Mouse (Mus musculus): Measurements from ENCODE around the gene Olfr1338. TPM values are rescaled to one million over a fixed set of nuclear protein-coding genes. Genes with fewer than 3 reads are reported as not detected.

The Olfr1338 gene
- total and polyA plus RNA-seq, 3 experiments = not detected

GRCm38 (mm10) chr4:118741881-118742280, 16.7 kb downstream of the Olfr1338 start:
- H3K36me3 ChIP-seq (ENCODE audit: control insufficient read depth in 1 of 2, insufficient read depth in 2 of 2, low read length in 2 of 2) = no peaks in the 10 kb centered on the region
- H3K9ac ChIP-seq (ENCODE audit: control insufficient read depth, low read depth, low read length, poor library complexity, severe bottlenecking) = no peak overlapping the region
- DNase-seq (ENCODE audit: low read depth, low spot score) = no peak
- H3K4me1 ChIP-seq (ENCODE audit: control insufficient read depth in 1 of 2, insufficient read depth in 2 of 2, low read length in 2 of 2) = no peaks in the 10 kb centered on the region
- H3K27me3 ChIP-seq (ENCODE audit: control insufficient read depth in 1 of 2, insufficient read depth in 2 of 2, low read length in 2 of 2) = no peaks in the 10 kb centered on the region; a peak in 1 of 4 replicates
- no peak for TF ChIP-seq MXI1 (IDR thresholded peaks at IDR 0.05; ENCODE audit: low read depth, low read length)
- TF ChIP-seq EP300 (IDR thresholded peaks at IDR 0.05; ENCODE audit: low read depth in 1 of 2, low read length in 2 of 2) = no peak
- TF ChIP-seq NRF1 (IDR thresholded peaks at IDR 0.05; ENCODE audit: insufficient read depth, low read depth, low read length, poor library complexity, severe bottlenecking) = no peak
- TF ChIP-seq ZNF384 (IDR thresholded peaks at IDR 0.05; ENCODE audit: low read depth, low read length) = no peak
- TF ChIP-seq MAZ (IDR thresholded peaks at IDR 0.05; ENCODE audit: low read depth, low read length) = no peak
- no peak for TF ChIP-seq CTCF (IDR thresholded peaks at IDR 0.05 in 2 of 3, conservative IDR thresholded peaks at IDR 0.05 in 1 of 3; ENCODE audit: control insufficient read depth in 1 of 3, insufficient read depth in 1 of 3, low read depth in 2 of 3, low read length in 3 of 3, poor library complexity in 1 of 3, severe bottlenecking in 1 of 3)
- no peak for TF ChIP-seq ELF1 (IDR thresholded peaks at IDR 0.05; ENCODE audit: low read depth, low read length)
- no peak for TF ChIP-seq USF1 (IDR thresholded peaks at IDR 0.05; ENCODE audit: low read depth, low read length)
- no peak for TF ChIP-seq SMC3 (IDR thresholded peaks at IDR 0.05; ENCODE audit: low read depth, low read length)
- no peak for TF ChIP-seq BHLHE40 (IDR thresholded peaks at IDR 0.05; ENCODE audit: borderline replicate concordance, low read depth, low read length)
- TF ChIP-seq HCFC1 (IDR thresholded peaks at IDR 0.05; ENCODE audit: low read depth, low read length) = no peak
- no peak for TF ChIP-seq ZC3H11A (IDR thresholded peaks at IDR 0.05; ENCODE audit: low read depth, low read length)
- no peak for TF ChIP-seq KAT2A (conservative IDR thresholded peaks at IDR 0.05; ENCODE audit: low read depth, low read length)
- no peak for TF ChIP-seq JUND (IDR thresholded peaks at IDR 0.05; ENCODE audit: low read depth, low read length)
- TF ChIP-seq TAL1 (IDR thresholded peaks at IDR 0.05; ENCODE audit: low read length) = no peak
- no peak for TF ChIP-seq ZMIZ1 (IDR thresholded peaks at IDR 0.05; ENCODE audit: low read depth, low read length)
- TF ChIP-seq E2F4 (IDR thresholded peaks at IDR 0.05; ENCODE audit: borderline replicate concordance, low read depth, low read length) = no peak
- TF ChIP-seq RAD21 (IDR thresholded peaks at IDR 0.05; ENCODE audit: low read depth, low read length) = no peak
- TF ChIP-seq POLR2A (IDR thresholded peaks at IDR 0.05; ENCODE audit: control insufficient read depth in 1 of 2, insufficient read depth in 1 of 2, low read depth in 1 of 2, low read length in 2 of 2, poor library complexity in 1 of 2) = no peak
- no peak for TF ChIP-seq ETS1 (IDR thresholded peaks at IDR 0.05; ENCODE audit: low read depth, low read length)
- no peaks in the 10 kb centered on the region for H3K79me2 ChIP-seq (ENCODE audit: control insufficient read depth, insufficient read depth, low read length, poor library complexity)
- H3K4me3 ChIP-seq (ENCODE audit: control insufficient read depth in 1 of 2, insufficient read depth in 1 of 2, low read depth in 2 of 2, low read length in 2 of 2) = no peak overlapping the region
- H3K9me3 ChIP-seq (replicated peaks; ENCODE audit: insufficient read depth, low read length) = no peaks in the 10 kb centered on the region
- no peak overlapping the region for H3K27ac ChIP-seq (ENCODE audit: control insufficient read depth, low read depth, low read length)

GRCm38 (mm10) chr4:118740988-118741698, 17.4 kb downstream of the Olfr1338 start:
- Histone ChIP-seq H3K27me3 (ENCODE audit: control insufficient read depth in 1 of 2, insufficient read depth in 2 of 2, low read length in 2 of 2) (no peaks in the 10 kb centered on the region; a peak in 1 of 4 replicates), H3K9ac (ENCODE audit: control insufficient read depth, low read depth, low read length, poor library complexity, severe bottlenecking) (no peak overlapping the region), H3K9me3 (replicated peaks; ENCODE audit: insufficient read depth, low read length) (no peaks in the 10 kb centered on the region), H3K79me2 (ENCODE audit: control insufficient read depth, insufficient read depth, low read length, poor library complexity) (no peaks in the 10 kb centered on the region), H3K27ac (ENCODE audit: control insufficient read depth, low read depth, low read length) (no peak overlapping the region), H3K4me3 (ENCODE audit: control insufficient read depth in 1 of 2, insufficient read depth in 1 of 2, low read depth in 2 of 2, low read length in 2 of 2) (no peak overlapping the region), H3K4me1 (ENCODE audit: control insufficient read depth in 1 of 2, insufficient read depth in 2 of 2, low read length in 2 of 2) (no peaks in the 10 kb centered on the region), H3K36me3 (ENCODE audit: control insufficient read depth in 1 of 2, insufficient read depth in 2 of 2, low read length in 2 of 2) (no peaks in the 10 kb centered on the region)
- no peak for DNase-seq (ENCODE audit: low read depth, low spot score)
- TF ChIP-seq NRF1 (IDR thresholded peaks at IDR 0.05; ENCODE audit: insufficient read depth, low read depth, low read length, poor library complexity, severe bottlenecking) (no peak), MAX (IDR thresholded peaks at IDR 0.05; ENCODE audit: low read length) (no peak), MYC (IDR thresholded peaks at IDR 0.05; ENCODE audit: low read depth, low read length) (no peak), MEF2A (IDR thresholded peaks at IDR 0.05; ENCODE audit: extremely low read depth, insufficient replicate concordance, low read depth, low read length, poor library complexity, severe bottlenecking) (no peak), MYB (IDR thresholded peaks at IDR 0.05; ENCODE audit: low read depth, low read length) (no peak), HCFC1 (IDR thresholded peaks at IDR 0.05; ENCODE audit: low read depth, low read length) (no peak), CHD1 (IDR thresholded peaks at IDR 0.05; ENCODE audit: low read depth, low read length) (no peak), EP300 (IDR thresholded peaks at IDR 0.05; ENCODE audit: low read depth in 1 of 2, low read length in 2 of 2) (no peak), TCF12 (IDR thresholded peaks at IDR 0.05; ENCODE audit: low read depth, low read length) (no peak), POLR2AphosphoS5 (IDR thresholded peaks at IDR 0.05; ENCODE audit: borderline replicate concordance, low read depth, low read length) (no peak), ELF1 (IDR thresholded peaks at IDR 0.05; ENCODE audit: low read depth, low read length) (no peak), RCOR1 (IDR thresholded peaks at IDR 0.05; ENCODE audit: low read depth, low read length) (no peak), ETS1 (IDR thresholded peaks at IDR 0.05; ENCODE audit: low read depth, low read length) (no peak), MAZ (IDR thresholded peaks at IDR 0.05; ENCODE audit: low read depth, low read length) (no peak), ZKSCAN1 (IDR thresholded peaks at IDR 0.05; ENCODE audit: low read depth, low read length) (no peak), MAFK (IDR thresholded peaks at IDR 0.05; ENCODE audit: borderline replicate concordance, low read depth, low read length) (no peak)

Measured in MEL (cell line).